Mouse (Mus musculus): Measurements from ENCODE around the gene Thop1.

GRCm38 (mm10) chr10:81028219-81028618, 41.6 kb upstream of the Thop1 start:
- no peak for TF ChIP-seq POLR2A (IDR thresholded peaks at IDR 0.05; ENCODE audit: insufficient read depth, low read length)
- no peak for TF ChIP-seq CTCF (IDR thresholded peaks at IDR 0.05; ENCODE audit: low read depth, low read length)
- TF ChIP-seq EP300 (IDR thresholded peaks at IDR 0.05; ENCODE audit: insufficient read depth, low read depth, low read length): no peak

All from ES-Bruce4 (cell line).